Mouse (Mus musculus) embryo, embryonic 11 days (tissue): Measurements from ENCODE around the gene Fut1.
"Not testable (repeated sequence)": the region's sequence is repeated elsewhere in the genome, so short reads cannot be mapped to it uniquely, and the experiment has no call there.

Experiments used
- DNase-seq: peaks from one replicate; pipeline ENCODE4 v3.0.0-alpha.2; 2015

Fut1 gene

GRCm38 (mm10) chr7:45640191-45640957, 23.3 kb downstream of the Fut1 start:
- no peak for DNase-seq

GRCm38 (mm10) chr7:45641391-45642040, 24.4 kb downstream of the Fut1 start:
- no peak for DNase-seq

- DNase-seq, result no peak
Measured at GRCm38 (mm10) chr7:45642083-45642482, 25.0 kb downstream of the Fut1 start.

- no peak for DNase-seq
Measured at GRCm38 (mm10) chr7:45642503-45643255, 25.6 kb downstream of the Fut1 start.

- peak; percentile 98 for DNase-seq
Measured at GRCm38 (mm10) chr7:45643441-45644178, 26.5 kb downstream of the Fut1 start.

GRCm38 (mm10) chr7:45644183-45644582, 27.1 kb downstream of the Fut1 start:
- DNase-seq, result peak; percentile 72

- DNase-seq, result no peak
Measured at GRCm38 (mm10) chr7:45644872-45645590, 27.9 kb downstream of the Fut1 start.

GRCm38 (mm10) chr7:45645591-45645971, 28.5 kb downstream of the Fut1 start:
- no peak for DNase-seq

GRCm38 (mm10) chr7:45646671-45647070, 29.6 kb downstream of the Fut1 start:
- no peak for DNase-seq

GRCm38 (mm10) chr7:45649351-45649750, 32.3 kb downstream of the Fut1 start:
- DNase-seq, result no peak

GRCm38 (mm10) chr7:45650484-45650883, 33.4 kb downstream of the Fut1 start:
- not testable (repeated sequence) for DNase-seq

GRCm38 (mm10) chr7:45654424-45655047, 37.4 kb downstream of the Fut1 start:
- peak; percentile 51 for DNase-seq

GRCm38 (mm10) chr7:45660746-45661478, 43.8 kb downstream of the Fut1 start:
- DNase-seq, result no peak

GRCm38 (mm10) chr7:45661702-45662101, 44.6 kb downstream of the Fut1 start:
- DNase-seq, result not testable (repeated sequence)

GRCm38 (mm10) chr7:45665303-45666138, 48.4 kb downstream of the Fut1 start:
- DNase-seq, result no peak

GRCm38 (mm10) chr7:45666161-45666560, 49.1 kb downstream of the Fut1 start, which contains the start of gene Fut2:
Fut2 (minus strand) TSS chr7:45666394.
- DNase-seq, result no peak

GRCm38 (mm10) chr7:45667761-45668160, 50.7 kb downstream of the Fut1 start:
- no peak for DNase-seq

- DNase-seq, result no peak
Measured at GRCm38 (mm10) chr7:45668921-45669320, 51.8 kb downstream of the Fut1 start.
